Mouse (Mus musculus): ENCODE results near the gene Csf3.
"Not testable (repeated sequence)": the region's sequence is repeated elsewhere in the genome, so short reads cannot be mapped to it uniquely, and the experiment has no call there.

The Csf3 gene

DNA sequence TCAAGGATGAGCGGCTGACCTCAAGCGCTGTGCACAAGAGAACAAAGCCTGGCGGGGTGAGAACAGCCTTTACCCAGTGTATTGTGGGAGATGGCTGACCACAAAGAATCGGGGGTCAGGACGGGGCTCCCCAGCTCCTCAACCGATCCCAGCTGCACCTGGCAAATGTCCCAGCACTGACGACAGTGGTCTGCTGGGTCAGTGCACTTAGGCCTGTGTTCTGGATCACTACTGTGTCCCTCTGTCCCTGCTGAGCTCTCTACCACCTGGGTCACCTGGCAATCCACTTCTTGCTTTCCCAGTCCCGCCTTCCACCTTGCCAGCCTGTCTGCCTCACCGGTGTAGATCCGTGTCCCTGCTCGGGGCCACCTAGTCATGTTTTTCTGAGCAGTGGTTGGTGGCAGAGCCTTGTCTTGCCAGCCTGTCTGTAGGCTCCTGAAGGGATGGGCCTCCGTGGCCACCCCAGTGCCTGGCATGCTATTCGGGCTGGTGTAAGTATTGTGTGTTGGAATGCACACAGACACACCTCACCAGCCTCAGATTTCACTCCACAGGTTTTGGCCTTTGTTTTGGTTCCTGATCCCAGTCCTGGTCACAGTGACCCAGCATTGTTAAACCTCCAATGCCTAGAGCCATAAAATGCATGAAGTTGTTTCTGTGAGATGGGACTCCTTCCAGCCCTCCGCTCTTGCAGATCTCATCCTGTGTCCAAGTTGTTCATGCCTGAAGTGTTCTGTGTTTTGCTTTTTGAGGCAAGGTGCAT lies 4.4 kb upstream of the Csf3 start:
- no peak for DNase-seq (ENCODE audit: low spot score)

DNA sequence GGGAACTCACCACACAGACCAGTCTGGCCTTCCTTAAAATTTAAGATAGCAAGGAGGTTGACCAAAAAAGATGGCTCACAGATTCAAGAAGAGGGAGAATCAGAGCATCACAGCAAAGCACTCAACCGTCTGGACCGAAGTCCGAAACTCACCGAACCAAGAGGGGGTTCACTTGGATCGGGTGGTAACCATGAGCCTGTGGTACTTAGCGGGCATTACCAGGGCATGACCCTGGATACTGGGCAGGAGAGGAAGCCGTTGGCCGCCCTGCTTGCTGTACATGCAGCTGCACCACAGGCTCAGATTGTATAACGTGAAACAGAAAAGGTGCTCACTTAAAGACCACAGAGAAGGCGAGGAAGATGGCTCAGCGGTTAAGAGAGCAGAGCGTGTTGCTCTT lies 3.8 kb upstream of the Csf3 start:
- DNase-seq (ENCODE audit: low spot score): no peak

- DNase-seq (ENCODE audit: low spot score): no peak
Measured at GRCm38 (mm10) chr11:98698849-98699640, 2.0 kb upstream of the Csf3 start.

- peak; percentile 67 for DNase-seq (ENCODE audit: low spot score)
Measured at GRCm38 (mm10) chr11:98699911-98700310, 1.2 kb upstream of the Csf3 start.

DNA sequence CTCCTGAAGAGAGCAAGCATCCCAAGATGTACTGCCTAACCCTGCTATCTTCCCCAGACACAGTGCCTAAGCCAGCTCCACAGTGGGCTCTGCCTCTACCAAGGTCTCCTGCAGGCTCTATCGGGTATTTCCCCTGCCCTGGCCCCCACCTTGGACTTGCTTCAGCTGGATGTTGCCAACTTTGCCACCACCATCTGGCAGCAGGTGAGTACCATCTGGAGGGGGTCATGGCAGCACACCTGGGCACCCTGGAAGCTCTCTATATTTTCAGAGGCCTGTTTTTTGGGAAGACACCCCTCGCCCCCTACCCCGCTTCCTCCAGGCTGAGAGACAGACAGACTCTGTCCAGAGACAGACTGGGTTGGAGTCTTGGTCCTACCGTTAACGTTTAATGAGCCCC lies 1.3 kb downstream of the Csf3 start:
- DNase-seq (ENCODE audit: low spot score): no peak

DNA sequence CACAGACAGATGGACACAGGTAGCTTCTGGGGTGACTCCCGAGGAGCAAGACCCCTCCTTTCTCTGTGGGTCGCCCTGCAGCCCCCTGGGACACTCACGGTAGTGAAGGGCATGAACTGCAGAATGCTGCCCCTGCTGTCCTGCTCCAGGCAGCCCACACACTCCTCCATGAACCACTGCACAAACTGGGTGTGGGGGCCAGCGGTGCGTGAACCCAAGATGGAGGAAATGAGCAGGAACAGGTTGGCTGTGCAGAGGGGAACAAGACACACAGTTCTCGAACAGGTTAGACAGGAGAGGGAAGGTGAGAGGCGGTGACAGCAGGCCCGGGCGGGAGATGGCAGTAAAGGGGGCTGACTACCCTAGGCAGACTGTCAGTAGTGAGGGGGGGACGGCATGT lies 4.0 kb downstream of the Csf3 start:
- no peak for DNase-seq (ENCODE audit: low spot score)

DNA sequence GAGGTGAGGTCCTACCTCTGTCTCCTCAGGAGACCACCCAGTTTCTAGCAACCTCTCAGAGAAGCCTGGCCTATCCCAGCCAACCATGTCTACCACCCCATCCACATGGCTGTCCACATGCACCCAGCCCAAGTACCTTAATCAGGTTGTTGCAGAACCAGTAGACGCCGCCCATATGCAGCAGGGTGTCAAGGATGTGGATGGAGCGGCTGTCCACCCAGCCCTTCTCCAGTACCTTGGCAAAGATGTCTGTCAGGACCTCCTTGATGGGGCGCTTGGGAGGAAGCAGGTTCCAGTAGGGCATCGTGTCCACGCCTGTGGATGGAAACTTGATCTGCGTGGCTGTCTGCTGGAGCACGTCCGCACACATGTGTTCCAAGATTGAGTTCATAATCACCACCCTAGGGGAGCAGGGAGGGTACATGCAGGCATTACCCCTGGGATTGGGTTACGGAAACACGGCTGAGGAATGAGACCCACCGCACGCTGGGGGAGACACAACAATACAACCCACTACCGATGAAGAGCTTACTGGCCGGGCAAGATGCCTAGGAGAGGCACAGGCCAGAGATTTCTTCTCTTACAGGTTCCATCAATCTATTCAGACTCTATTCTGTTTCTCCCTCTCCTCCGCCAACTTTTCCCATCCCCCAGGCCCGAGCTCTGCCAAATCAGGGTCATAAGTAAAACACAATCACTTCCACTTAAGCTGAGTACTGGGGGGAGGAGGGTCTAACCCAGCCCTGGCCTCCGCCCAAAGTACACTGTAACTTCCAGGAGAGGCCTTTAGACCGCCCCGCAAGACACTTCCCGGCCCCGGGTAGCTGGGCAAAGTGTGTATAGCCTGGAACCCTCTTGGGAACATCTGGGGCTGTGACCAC lies 6.6 kb downstream of the Csf3 start:
- peak; percentile 53 for DNase-seq (ENCODE audit: low spot score)

GRCm38 (mm10) chr11:98708282-98708956 lies 7.4 kb downstream of the Csf3 start:
- DNase-seq (ENCODE audit: low spot score): peak; percentile 33

DNA sequence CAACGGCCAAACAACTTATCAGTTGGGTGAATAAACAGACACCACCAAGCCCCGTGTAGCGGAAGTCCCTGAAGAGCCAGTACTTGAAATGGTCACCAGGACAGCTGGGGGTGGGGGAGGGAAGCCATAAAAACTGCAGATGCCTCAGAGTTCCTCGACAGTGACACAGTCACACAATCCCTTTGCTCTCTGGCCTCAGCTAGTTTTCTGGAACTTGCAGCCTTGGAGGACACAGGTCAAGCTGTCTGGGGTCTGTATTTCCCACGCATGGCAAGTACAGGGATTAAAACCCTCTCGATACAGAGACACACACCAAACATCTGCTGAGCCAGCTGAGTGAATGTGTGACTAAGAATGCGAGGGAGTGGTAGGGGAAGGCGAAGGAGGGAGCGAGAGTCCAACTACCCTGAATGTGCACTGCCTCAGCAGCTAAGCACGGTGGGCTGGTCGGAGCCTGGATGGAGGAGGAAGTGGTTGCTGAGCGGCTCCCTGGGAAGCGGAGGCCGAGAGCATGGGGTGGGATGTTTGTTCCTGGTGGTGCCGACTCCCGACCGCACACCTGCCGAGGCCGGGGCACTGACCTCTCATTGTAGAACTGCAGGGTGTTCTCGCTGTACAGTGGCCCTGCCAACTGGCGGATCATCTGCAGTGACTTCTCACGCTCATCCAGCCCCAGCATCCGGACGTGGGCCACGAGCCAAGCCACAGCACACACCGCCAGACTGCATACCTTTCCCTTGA lies 8.1 kb downstream of the Csf3 start:
- DNase-seq (ENCODE audit: low spot score): peak; percentile 49

GRCm38 (mm10) chr11:98710416-98711045 lies 9.5 kb downstream of the Csf3 start:
- DNase-seq (ENCODE audit: low spot score): peak; percentile 91

DNA sequence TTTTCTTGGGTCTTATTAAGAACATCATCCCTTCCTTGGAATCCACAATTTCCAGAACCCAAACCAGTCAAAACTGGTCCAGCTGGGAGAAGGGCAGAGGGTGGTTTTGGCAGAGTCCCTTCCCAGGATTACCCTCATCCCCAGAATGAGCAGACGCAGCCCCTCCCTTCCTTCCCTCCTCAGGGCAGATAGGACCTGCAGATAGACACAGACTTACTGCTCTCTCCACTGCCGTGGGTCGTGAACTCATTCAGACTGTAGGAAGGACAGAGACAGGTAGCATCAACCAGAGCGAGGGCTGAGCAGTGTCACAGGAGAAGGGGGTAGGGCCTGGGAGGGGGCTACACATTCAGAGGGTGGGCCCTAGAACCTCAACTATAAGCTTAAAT lies 10.0 kb downstream of the Csf3 start:
- no peak for DNase-seq (ENCODE audit: low spot score)

GRCm38 (mm10) chr11:98712009-98712408 lies 10.9 kb downstream of the Csf3 start:
- not testable (repeated sequence) for DNase-seq (ENCODE audit: low spot score)

- DNase-seq (ENCODE audit: low spot score): no peak
Measured at GRCm38 (mm10) chr11:98713703-98714102, 12.6 kb downstream of the Csf3 start.

- no peak for DNase-seq (ENCODE audit: low spot score)
Measured at GRCm38 (mm10) chr11:98715946-98716345, 14.9 kb downstream of the Csf3 start.

GRCm38 (mm10) chr11:98717904-98718303 lies 16.8 kb downstream of the Csf3 start:
- DNase-seq (ENCODE audit: low spot score): peak; percentile 63

DNA sequence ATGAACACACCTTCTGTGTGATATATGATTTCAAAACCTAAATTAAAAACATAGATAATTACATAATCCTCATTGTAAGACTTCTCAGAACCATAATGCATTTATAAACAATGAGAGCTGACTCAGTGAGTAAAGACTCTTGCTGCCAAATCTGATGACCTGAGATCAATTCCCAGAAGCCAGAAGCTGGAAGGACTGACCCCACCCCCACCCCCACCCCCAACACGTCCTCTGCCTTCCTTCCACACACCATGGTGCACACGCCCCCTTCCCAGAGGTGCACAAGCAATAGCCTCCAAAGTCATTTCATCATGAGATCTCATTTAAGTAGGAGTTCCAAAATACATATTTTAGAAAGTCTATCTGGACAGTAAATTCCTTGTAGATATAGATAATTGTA lies 19.7 kb downstream of the Csf3 start:
- DNase-seq (ENCODE audit: low spot score): no peak

- DNase-seq (ENCODE audit: low spot score): peak; percentile 42
Measured at GRCm38 (mm10) chr11:98721458-98722226, 20.6 kb downstream of the Csf3 start.

DNA sequence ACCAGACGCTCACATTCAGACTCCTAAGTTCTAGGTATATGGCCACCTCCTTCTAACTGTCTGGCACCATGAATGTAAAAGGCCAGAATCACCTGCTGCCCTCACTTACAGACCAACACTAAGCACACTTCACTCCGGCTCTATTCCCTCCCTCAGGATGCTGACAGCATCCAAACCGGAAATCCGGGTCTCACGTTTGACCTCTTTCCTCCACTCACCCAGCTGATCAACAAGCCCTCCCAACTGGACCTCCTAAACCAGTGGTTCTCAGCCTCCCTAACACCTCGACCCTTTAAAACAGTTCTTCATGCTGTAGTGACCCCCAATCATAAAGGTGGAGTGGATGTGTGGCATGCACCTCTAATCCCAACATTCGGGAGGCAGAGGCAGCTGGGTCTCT lies 22.0 kb downstream of the Csf3 start:
- DNase-seq (ENCODE audit: low spot score): no peak

DNA sequence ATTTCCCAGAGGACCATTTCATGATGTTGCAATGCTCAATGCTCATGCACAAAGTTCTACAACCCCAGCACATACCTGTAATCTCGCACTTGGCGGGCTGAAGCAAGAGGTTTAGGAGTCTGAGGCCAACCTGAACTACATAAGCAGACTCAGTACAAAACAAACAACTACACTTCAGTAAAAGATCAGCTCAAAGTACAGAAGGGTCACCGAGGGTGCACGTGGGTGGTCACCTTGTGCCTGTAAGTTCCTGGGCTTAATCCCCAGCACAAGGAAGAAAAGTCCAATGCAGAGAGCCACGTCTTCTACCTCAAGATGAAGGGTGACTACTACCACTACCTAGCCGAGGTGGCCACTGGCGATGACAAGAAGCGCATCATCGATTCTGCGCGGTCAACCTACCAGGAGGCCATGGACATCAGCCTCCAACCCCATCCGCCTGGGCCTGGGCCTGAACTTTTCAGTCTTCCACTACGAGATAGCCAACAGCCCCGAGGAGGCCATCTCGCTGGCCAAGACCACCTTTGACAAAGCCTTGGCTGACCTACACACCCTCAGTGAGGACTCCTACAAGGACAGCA lies 25.0 kb downstream of the Csf3 start:
- DNase-seq (ENCODE audit: low spot score): no peak

All from MN1 (cell line).